Mouse (Mus musculus): Measurements from ENCODE around the gene Actn1. TPM values are rescaled to one million over a fixed set of nuclear protein-coding genes. Genes with fewer than 3 reads are reported as not detected.
A peak's percentile ranks its signal among the peaks of the same experiment; 100 is the strongest.

The Actn1 gene
- total RNA-seq, 2 experiments from 2014 or later = 31.2 to 46.1 TPM

DNA sequence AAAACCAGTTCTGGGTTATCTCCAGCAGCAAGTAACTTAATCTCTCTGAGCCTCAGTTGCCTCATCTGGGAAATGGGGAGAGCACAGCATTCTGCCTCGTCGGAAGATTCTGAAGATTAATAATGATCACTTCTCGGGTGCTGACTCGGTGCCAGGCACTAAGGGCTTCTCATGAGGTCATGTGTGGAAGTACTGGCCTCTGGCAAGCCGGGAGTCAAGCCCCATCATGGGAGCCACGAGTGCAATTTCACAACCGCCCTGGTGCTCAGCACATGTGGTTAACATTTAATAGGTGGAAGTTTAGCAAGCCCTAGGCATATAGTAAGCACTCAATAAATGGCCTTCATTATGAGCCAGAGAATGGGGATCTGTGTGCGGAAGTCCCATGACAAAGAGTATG is 125.0 kb downstream of the Actn1 start:
- DNase-seq = no peak

DNA sequence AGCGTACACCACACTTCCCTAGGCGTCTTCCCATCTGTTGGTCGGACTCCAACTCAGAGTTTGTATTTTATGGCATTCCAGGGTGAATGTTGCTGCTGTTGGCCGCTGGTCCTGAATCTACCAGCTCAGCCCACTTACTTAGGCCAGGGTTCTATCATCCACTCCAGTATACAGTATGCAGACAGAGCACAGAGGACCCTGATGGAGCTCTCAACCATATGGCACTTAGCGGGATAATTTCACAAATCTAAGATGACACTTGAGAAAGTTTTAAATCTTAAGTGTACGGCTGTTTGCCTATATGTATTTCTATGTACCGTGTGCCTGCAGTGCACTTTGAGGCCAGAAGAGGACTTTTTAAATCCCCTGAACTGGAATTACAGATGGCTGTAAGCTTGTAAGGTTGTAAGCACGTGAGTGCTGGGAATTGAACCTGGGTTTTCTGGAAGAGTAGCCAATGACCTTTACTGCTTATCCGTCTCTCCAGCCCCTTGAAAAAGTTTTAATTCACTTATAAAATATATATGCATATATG is 127.1 kb downstream of the Actn1 start:
- no peak for DNase-seq

DNA sequence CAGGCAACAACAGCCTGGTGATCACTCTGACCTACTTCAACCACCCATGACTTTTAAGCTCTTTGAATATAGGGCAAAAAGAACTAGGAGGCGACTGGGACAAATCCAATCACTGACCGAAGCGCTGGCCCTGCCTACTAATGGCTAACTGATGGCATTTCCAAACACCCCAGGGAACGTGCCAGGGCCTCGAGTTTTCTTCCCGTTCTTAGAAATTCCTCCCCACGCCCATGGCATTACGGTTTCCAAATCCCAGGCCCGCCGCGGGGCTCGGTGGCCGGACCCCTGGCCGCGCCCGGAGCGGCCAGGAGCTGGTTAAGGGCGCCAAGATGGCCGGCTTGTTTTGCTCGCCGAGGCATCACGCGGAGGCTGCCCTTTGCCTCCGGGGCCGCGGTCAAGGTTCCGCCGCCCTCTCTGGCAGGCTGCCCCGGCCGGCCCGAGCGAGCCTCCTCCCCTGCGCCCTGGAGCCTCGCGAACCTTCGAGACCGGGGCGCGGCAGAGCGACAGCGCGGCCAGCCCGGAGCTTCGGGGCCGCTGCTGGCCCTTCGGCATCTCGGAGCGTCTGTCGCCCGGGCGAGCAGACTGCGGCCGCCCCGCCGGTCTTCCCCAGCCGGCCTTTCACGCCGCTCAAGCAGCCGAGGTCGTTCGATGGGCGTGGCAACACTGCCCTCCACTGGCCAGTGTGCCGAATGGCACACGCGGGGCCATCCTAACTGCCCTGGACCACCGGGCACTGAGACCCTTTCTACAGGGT is 127.7 kb downstream of the Actn1 start:
- peak; percentile 92 to 94 for DNase-seq

DNA sequence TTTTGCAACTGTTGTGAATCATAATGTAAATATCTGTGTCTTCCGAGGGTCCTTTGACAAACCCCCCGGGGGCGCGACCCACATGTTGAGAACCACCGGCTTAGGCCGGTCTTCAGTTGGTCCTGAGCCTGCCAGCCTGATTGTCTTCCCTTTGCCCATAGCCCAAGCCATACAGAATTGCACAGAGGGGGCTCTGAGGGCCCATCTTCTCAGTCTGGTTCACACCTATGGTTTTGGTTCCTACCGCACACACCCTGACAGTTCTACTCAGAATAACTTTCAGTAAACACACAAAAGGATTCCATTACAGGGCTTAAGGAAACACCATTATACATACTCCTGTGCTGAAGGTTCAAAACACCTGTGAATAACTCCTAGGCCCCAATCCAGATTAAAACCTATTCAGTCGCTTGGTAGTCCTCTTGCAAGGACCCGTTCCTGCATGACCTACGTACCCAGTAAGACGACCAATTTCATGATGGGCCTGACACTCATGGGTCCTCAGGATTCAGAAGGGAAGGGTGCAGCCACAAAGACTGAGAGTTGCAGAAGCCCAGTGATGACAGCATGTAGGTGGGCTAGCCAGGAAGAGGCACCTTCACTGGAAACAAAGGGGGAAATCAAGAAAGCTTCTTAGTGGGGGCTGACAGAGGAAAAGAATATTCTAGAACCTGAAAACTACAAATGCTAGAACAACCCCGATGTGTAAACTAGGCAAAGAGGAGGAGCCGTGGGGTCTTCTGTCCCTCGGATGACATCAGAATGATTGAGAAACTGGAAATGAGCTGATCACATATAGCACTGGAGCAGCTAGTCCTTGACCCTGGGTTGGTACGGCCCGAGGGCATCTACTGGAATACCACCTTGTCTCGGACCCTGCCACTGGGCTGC is 128.6 kb downstream of the Actn1 start:
- no peak for DNase-seq

DNA sequence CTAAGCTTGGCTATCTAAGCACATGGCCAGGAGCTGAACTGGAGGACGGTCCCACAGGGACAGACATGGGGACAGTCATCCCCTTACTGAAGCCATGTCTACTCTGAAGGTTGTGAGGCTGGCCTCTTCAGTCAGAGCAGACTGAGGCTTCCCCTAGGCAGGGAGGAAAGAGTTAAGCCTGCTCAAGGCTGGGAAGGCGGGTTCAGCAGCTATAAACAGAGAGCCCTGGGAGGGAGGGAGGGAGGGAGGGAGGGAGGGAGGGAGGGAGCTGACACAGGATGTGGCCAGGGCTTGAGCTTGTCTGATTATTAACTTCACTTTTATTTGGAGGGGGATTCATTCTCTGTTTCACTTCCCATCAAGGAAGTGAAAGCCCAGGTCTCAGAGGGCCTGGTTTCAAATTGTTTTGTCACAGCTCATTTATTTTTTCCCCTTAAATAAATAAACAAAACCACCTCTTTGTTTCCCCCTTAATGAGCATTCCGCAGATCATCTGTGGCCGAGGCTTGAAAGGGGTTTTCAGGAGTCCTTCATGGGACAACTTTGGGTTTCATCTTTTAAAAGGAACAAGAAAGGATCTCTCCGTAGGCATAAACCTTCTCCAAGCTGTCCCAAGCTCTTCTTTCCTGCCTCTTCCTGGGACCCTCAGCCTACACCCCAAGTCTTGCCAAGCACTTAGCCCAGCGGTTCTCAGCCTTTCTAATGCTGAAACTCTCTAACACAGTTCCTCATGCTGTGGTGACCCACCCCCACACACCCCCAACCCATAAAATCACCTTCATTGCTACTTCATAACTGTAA is 129.4 kb downstream of the Actn1 start:
- peak; percentile 57 to 66 for DNase-seq

DNA sequence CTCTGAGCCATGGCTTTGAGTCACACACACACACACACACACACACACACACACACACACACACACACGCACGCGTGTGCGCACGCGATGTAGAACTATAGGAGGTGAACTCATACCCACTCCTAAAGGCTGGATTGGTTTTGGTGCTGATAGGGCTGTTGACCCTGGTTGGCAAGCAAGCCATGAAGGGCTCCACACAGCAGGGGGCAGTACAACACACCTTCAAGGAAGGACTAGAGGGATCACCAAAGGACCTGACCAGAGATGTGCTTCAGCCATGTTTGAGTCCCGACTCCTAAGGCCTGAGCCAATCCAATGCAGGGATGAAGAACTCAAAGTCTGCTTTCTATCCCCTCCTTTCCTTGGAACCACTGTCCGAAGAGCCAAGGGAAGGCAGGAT is 130.6 kb downstream of the Actn1 start:
- peak in 1 of 2 experiments; percentile 53 for DNase-seq

DNA sequence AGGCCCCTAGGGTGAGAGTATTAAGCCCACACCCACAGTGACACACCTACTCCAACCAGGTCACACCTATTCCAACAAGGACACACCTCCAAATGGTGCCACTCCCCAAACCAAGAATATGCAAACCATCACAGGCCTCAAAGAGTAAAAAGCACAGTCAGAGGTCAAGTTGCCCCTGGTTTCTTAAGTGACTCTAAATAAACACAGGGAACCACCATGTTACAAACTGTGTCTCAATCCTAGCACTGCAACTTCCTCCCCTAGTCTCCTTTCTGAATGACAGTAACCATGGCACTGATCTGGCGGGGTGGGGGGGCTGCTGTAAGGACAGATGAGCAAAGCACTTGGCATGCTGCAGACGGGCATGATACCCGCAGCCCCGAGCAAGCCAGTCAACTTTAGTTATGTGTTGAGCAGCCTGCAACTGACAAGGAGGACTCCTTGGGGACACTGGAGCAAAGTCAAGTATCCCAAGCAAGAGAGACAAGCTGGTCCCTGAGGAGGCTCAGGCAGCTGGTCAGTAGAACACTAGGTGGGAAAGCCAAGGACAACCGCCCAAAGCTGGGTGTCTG is 132.9 kb downstream of the Actn1 start:
- DNase-seq = no peak

DNA sequence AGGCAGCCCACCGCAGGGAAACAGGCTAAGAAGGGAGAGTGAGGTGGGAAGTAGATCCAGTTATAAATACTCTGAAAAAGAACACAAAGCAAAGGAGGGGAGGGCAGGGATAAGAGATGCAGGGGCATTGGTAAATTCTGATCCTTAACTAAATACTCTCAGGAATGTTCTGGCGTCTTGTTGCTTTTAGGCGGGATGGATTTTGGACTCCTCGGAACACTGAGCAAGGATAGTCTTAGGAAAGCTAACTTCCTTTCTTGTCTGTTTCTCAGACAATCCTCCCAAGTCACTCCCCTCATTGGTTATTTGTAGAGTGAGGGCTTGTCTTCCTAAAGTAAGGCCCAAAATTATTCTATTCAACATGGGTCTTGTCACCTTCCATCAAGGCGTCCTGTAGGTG is 134.9 kb downstream of the Actn1 start:
- DNase-seq = no peak

DNA sequence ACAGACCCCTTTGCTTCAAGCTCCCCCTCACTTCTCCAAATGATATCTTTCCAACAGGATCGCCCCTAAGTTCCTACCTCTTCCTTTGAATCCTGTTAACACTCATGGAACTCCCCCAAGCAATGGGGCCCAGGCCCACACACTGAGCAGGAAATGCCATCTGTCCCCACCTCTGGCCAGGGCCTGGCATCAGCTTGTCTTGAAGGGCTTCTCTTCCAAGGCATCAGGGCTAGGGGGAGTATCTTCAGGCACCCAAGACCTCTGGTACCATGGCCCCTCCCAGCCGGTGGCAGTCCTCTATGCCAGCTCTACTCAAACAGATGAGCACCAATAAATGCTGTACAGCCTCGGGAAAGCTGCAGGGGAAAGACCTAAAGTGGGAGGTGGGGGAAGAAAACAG is 135.4 kb downstream of the Actn1 start:
- DNase-seq = no peak

DNA sequence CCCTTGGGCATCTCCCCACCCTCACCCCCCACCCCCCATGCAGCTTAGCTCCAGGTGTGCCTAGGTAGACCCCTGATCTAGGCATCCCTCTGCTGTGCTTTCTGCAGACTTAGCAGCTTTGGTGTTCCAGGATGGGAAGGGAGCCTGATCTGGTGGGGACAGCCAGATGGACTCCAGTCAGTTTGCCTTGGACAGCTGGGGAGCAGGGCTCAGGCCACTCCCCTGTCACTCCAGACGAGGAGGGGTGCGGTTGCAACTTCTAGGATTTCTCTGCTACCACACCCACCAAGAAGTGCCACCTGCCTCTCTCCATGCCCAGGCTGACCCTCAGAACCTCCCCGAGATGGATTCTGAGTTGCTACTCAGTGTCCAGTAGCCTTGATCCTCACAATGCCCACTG is 136.0 kb downstream of the Actn1 start:
- DNase-seq = no peak

DNA sequence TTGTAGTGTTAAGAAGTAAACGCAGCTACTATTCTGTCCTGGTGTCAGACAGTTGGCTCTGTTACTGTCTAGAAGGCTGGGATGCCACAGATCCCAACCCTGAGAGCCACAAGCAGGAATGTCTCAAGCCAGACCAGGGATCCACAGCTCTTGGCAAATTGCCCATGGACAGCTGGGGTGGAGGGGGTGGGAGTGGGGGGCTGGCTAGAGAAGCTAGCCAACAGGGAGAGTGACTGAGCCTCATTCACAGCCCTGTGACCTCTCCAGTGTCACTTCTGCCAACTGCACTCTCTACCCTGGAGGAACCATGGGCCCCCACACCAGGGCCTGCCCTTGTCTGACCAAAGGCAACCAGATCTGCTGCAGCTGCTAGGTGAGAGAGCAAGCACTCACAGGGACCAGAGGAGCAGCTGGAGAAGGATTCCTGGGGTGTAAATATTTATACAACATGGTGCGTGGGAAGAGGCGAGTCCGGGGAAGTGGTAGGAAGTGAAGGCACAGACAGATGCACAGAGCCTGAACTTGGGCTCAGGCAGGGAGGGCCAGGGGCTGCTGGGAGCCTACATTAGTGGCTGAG is 136.9 kb downstream of the Actn1 start:
- no peak for DNase-seq

DNA sequence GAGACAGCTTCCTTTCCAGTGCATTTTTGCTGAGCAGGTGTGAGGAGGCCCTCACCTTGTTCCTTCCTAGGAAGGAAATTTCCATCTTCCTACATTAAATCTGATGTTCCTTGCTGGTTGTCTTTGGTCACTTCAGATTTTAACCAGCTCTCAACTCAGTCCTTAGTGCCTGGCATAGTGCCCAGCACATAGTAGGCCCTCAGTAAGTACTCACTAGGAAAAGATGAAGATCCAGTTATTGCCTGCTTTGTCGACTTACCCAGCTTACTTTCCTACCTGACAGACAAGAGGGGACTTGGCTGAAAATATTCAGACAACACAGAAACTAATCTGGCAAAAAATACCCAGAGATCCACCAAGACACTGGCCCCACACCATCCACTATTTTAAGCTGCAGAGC is 138.7 kb downstream of the Actn1 start:
- DNase-seq = no peak

DNA sequence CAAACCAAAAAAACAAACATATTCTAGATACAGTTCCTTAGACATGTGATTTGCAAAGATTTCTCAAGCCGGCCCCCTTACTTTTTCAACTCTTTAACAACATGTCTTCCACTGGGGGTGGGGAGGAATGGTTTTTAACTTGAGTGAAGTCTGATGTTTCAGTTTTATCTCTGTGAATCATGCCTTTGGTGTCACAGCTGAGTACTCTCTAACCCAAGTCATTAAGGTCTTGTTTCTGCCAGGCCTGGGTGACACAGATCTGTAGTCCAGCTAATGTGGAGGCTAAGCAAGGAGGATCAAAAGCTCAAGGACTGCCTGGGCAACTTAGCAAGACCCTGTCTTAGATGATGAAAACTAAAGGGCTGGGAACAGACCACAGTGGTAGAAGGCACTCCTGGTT is 141.6 kb downstream of the Actn1 start:
- no peak for DNase-seq

Other genes with a start within 250 kb of the Actn1 start
- gene Zfp36l1, start 147.4 kb downstream of the Actn1 start, total RNA-seq (2021) = 100 to 1,000 TPM; 230 to 283 TPM
- gene Dcaf5, start 176.2 kb upstream of the Actn1 start, total RNA-seq (2021) = 10 to 100 TPM; 32.1 to 33.1 TPM
- gene Exd2, start 202.7 kb upstream of the Actn1 start, total RNA-seq (2021) = 10 to 100 TPM; 18.6 to 20.2 TPM